Mouse (Mus musculus) left cerebral cortex, postnatal 36 days (tissue): ENCODE results near the gene Fabp1. TPM values are rescaled to one million over a fixed set of nuclear protein-coding genes. Genes with fewer than 3 reads are reported as not detected.

Source experiments
- total RNA-seq, 2 experiments: library from RNA; stranded (reverse); gene quantifications; 2 replicates each; pipeline ENCODE4 v1.2.3; 2021

Fabp1 gene
- total RNA-seq, 2 experiments from 2014 or later, result not detected

Other genes with a start within 250 kb of the Fabp1 start
- gene Foxi3, start 243.3 kb upstream of the Fabp1 start, total RNA-seq, result not detected
- 1 to 10 TPM; 4.1 to 4.3 TPM for gene Thnsl2, start 55.4 kb upstream of the Fabp1 start, total RNA-seq
- gene Krcc1, start 71.8 kb downstream of the Fabp1 start, total RNA-seq, result 10 to 100 TPM; 14.1 to 15.2 TPM
- 1 to 10 TPM; 1.3 to 1.4 TPM for gene Smyd1, start 122.4 kb downstream of the Fabp1 start, total RNA-seq
- not detected for gene Cd8b1, start 123.0 kb downstream of the Fabp1 start, total RNA-seq
- not detected for gene Cd8a, start 173.6 kb downstream of the Fabp1 start, total RNA-seq
- gene Rmnd5a, start 240.8 kb downstream of the Fabp1 start, total RNA-seq, result 10 to 100 TPM; 91.4 to 98.7 TPM